Mouse (Mus musculus): ENCODE measurements around the gene Smyd3. TPM values are rescaled to one million over a fixed set of nuclear protein-coding genes. Genes with fewer than 3 reads are reported as not detected.

Gene Smyd3
- total and polyA plus RNA-seq, 3 experiments: 2.7 to 8.1 (median 7.6) TPM

GRCm38 (mm10) chr1:179141071-179141650 is 376.7 kb downstream of the Smyd3 start:
- WGBS: 85% methylated on average over 12 of the region's 12 CpGs
- no peaks in the 10 kb centered on the region for H3K36me3 ChIP-seq (ENCODE audit: control insufficient read depth, insufficient read depth, low read length)
- H3K4me1 ChIP-seq (ENCODE audit: control insufficient read depth, insufficient read depth, low read length): peaks cover 2% of the 10 kb centered on the region
- no peaks in the 10 kb centered on the region for H3K27me3 ChIP-seq (ENCODE audit: control insufficient read depth, insufficient read depth, low read length)
- no peak overlapping the region for H3K4me3 ChIP-seq
- intact Hi-C loops (cut with DNase I): loop anchor here (5.0 to 10.0 kb wide), 4 partner anchors 91 to 449 kb away; no protein-coding TSS in a partner anchor
- H3K9ac ChIP-seq (ENCODE audit: low read depth, low read length): no peak overlapping the region
- no peak for DNase-seq
- H3K27ac ChIP-seq: no peak overlapping the region
- no peaks in the 10 kb centered on the region for H3K79me2 ChIP-seq (replicated peaks; ENCODE audit: control insufficient read depth, insufficient read depth, low read length)
- TF ChIP-seq POLR2A (IDR thresholded peaks at IDR 0.05; ENCODE audit: insufficient read depth, low read depth, low read length) (no peak), CTCF (IDR thresholded peaks at IDR 0.05) (no peak), EP300 (IDR thresholded peaks at IDR 0.05; ENCODE audit: insufficient read depth, low read depth, low read length) (no peak)

GRCm38 (mm10) chr1:179137145-179137477 is 380.7 kb downstream of the Smyd3 start:
- DNase-seq: no peak
- peaks cover 2% of the 10 kb centered on the region for H3K4me1 ChIP-seq (ENCODE audit: control insufficient read depth, insufficient read depth, low read length)
- no peak overlapping the region for H3K4me3 ChIP-seq
- no peak overlapping the region for H3K9ac ChIP-seq (ENCODE audit: low read depth, low read length)
- intact Hi-C loops (cut with DNase I): no loop called here
- WGBS: 66% methylated on average over 3 of the region's 3 CpGs
- H3K27me3 ChIP-seq (ENCODE audit: control insufficient read depth, insufficient read depth, low read length): no peaks in the 10 kb centered on the region
- H3K36me3 ChIP-seq (ENCODE audit: control insufficient read depth, insufficient read depth, low read length): no peaks in the 10 kb centered on the region
- no peaks in the 10 kb centered on the region for H3K79me2 ChIP-seq (replicated peaks; ENCODE audit: control insufficient read depth, insufficient read depth, low read length)
- TF ChIP-seq CTCF (IDR thresholded peaks at IDR 0.05): peak; percentile 58
- TF ChIP-seq EP300 (IDR thresholded peaks at IDR 0.05; ENCODE audit: insufficient read depth, low read depth, low read length): no peak
- H3K27ac ChIP-seq: no peak overlapping the region

- DNase-seq: peak; percentile 51 to 60
- Histone ChIP-seq H3K4me3 (0 out of 2 replicates have a peak overlapping the region, but pooled peaks have one; percentile 5), H3K27ac (no peak overlapping the region), H3K9ac (ENCODE audit: low read depth, low read length) (no peak overlapping the region), H3K27me3 (ENCODE audit: control insufficient read depth, insufficient read depth, low read length) (no peaks in the 10 kb centered on the region), H3K79me2 (replicated peaks; ENCODE audit: control insufficient read depth, insufficient read depth, low read length) (no peaks in the 10 kb centered on the region), H3K36me3 (ENCODE audit: control insufficient read depth, insufficient read depth, low read length) (no peaks in the 10 kb centered on the region), H3K4me1 (ENCODE audit: control insufficient read depth, insufficient read depth, low read length) (peaks cover 2% of the 10 kb centered on the region)
- intact Hi-C loops (cut with DNase I): no loop called here
- no peak for TF ChIP-seq CTCF (IDR thresholded peaks at IDR 0.05)
- no peak for TF ChIP-seq POLR2A (IDR thresholded peaks at IDR 0.05; ENCODE audit: insufficient read depth, low read depth, low read length)
- TF ChIP-seq EP300 (IDR thresholded peaks at IDR 0.05; ENCODE audit: insufficient read depth, low read depth, low read length): no peak
- WGBS: 27% methylated on average over 14 of the region's 14 CpGs
Observed at GRCm38 (mm10) chr1:179136461-179137144, 381.2 kb downstream of the Smyd3 start.

GRCm38 (mm10) chr1:179129995-179130394 is 387.8 kb downstream of the Smyd3 start:
- Histone ChIP-seq H3K4me1 (ENCODE audit: control insufficient read depth, insufficient read depth, low read length) (no peaks in the 10 kb centered on the region), H3K27me3 (ENCODE audit: control insufficient read depth, insufficient read depth, low read length) (no peaks in the 10 kb centered on the region), H3K9ac (ENCODE audit: low read depth, low read length) (no peak overlapping the region), H3K79me2 (replicated peaks; ENCODE audit: control insufficient read depth, insufficient read depth, low read length) (no peaks in the 10 kb centered on the region), H3K4me3 (no peak overlapping the region), H3K36me3 (ENCODE audit: control insufficient read depth, insufficient read depth, low read length) (no peaks in the 10 kb centered on the region), H3K27ac (no peak overlapping the region)
- DNase-seq: no peak
- intact Hi-C loops (cut with DNase I): no loop called here
- TF ChIP-seq EP300 (IDR thresholded peaks at IDR 0.05; ENCODE audit: insufficient read depth, low read depth, low read length): no peak
- TF ChIP-seq POLR2A (IDR thresholded peaks at IDR 0.05; ENCODE audit: insufficient read depth, low read depth, low read length): no peak
- no peak for TF ChIP-seq CTCF (IDR thresholded peaks at IDR 0.05)
- 93% methylated on average over 5 of the region's 5 CpGs for WGBS

- 85% methylated on average over 3 of the region's 3 CpGs for WGBS
Observed at GRCm38 (mm10) chr1:179126287-179126686, 391.6 kb downstream of the Smyd3 start.

More at GRCm38 (mm10) chr1:179126287-179126686, 391.6 kb downstream of the Smyd3 start:
- H3K79me2 ChIP-seq (replicated peaks; ENCODE audit: control insufficient read depth, insufficient read depth, low read length): no peaks in the 10 kb centered on the region
- no peak for DNase-seq
- H3K27me3 ChIP-seq (ENCODE audit: control insufficient read depth, insufficient read depth, low read length): no peaks in the 10 kb centered on the region
- H3K4me3 ChIP-seq: no peak overlapping the region
- intact Hi-C loops (cut with DNase I): no loop called here
- H3K9ac ChIP-seq (ENCODE audit: low read depth, low read length): no peak overlapping the region
- no peak overlapping the region for H3K27ac ChIP-seq
- TF ChIP-seq CTCF (IDR thresholded peaks at IDR 0.05) (no peak), POLR2A (IDR thresholded peaks at IDR 0.05; ENCODE audit: insufficient read depth, low read depth, low read length) (no peak), EP300 (IDR thresholded peaks at IDR 0.05; ENCODE audit: insufficient read depth, low read depth, low read length) (no peak)
- H3K4me1 ChIP-seq (ENCODE audit: control insufficient read depth, insufficient read depth, low read length): no peaks in the 10 kb centered on the region
- H3K36me3 ChIP-seq (ENCODE audit: control insufficient read depth, insufficient read depth, low read length): no peaks in the 10 kb centered on the region
